Mouse (Mus musculus): Measurements from ENCODE around the gene Gm4141. TPM values are rescaled to one million over a fixed set of nuclear protein-coding genes. Genes with fewer than 3 reads are reported as not detected.
"Not testable (repeated sequence)": the region's sequence is repeated elsewhere in the genome, so short reads cannot be mapped to it uniquely, and the experiment has no call there.

Gm4141 gene
- polyA plus RNA-seq (2012) = not detected in 2 replicates

DNA sequence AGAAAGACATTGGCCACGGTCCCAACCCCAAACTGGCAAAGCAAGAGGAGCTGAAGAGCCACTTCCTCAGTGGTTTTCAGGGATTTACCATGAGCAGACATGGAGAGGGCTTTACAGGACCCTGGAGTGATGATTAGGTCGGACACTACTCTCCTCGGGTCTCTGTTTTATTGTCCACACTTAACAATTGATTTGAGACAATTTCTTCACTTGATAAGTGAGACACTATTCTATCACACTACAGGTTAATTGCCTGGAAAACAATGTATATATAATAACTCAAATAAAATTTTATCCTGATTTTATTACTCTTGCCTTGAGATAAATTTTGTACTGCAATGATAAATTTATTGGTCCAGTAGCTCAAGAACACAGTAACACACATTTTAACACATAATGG, at the start of gene Gm4141:
Gm4141 (minus strand) TSS at position 101 of the 400 bp plus-strand sequence.
- not testable (repeated sequence) for H3K4me1 ChIP-seq (ENCODE audit: control insufficient read depth); H3K9me3 ChIP-seq (ENCODE audit: control insufficient read depth, low read length); H3K27me3 ChIP-seq (ENCODE audit: control insufficient read depth); H3K36me3 ChIP-seq (ENCODE audit: control insufficient read depth); H3K4me3 ChIP-seq (replicated peaks)

- not testable (repeated sequence) for H3K36me3 ChIP-seq (ENCODE audit: control insufficient read depth); H3K27me3 ChIP-seq (ENCODE audit: control insufficient read depth); H3K4me3 ChIP-seq (replicated peaks); H3K4me1 ChIP-seq (ENCODE audit: control insufficient read depth); H3K9me3 ChIP-seq (ENCODE audit: control insufficient read depth, low read length)
Observed at GRCm38 (mm10) chr7:20598921-20599320, 22.9 kb upstream of the Gm4141 start, which contains the start of gene Gm4513. Gm4513 (minus strand) TSS chr7:20599021.

- not testable (repeated sequence) for H3K27me3 ChIP-seq (ENCODE audit: control insufficient read depth); H3K9me3 ChIP-seq (ENCODE audit: control insufficient read depth, low read length); H3K4me1 ChIP-seq (ENCODE audit: control insufficient read depth); H3K36me3 ChIP-seq (ENCODE audit: control insufficient read depth); H3K4me3 ChIP-seq (replicated peaks)
Observed at GRCm38 (mm10) chr7:20545657-20546056, 30.4 kb downstream of the Gm4141 start, which contains the start of gene Gm5726. Gm5726 (minus strand) TSS chr7:20545757.

DNA sequence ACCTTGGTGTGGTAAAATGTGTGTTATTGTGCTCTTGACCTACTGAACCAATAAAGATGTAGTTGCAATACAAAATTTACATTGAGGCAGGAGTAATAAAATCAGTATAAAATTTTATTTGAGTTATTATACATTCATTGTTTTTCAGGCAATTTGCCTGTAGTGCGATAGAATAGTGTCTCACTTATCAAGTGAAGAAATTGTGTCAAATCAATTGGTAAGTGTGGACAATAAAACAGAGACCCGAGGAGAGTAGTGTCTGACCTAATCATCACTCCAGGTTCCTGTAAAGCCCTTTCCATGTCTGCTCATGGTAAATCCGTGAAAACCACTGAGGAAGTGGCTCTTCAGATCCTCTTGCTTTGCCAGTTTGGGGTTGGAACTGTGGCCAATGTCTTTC, 42.5 kb downstream of the Gm4141 start, which contains the start of gene Vmn1r104:
Vmn1r104 (plus strand) TSS at position 301 of the 400 bp plus-strand sequence.
- not testable (repeated sequence) for H3K36me3 ChIP-seq (ENCODE audit: control insufficient read depth); H3K4me3 ChIP-seq (replicated peaks); H3K9me3 ChIP-seq (ENCODE audit: control insufficient read depth, low read length); H3K27me3 ChIP-seq (ENCODE audit: control insufficient read depth); H3K4me1 ChIP-seq (ENCODE audit: control insufficient read depth)

Other genes with a start within 250 kb of the Gm4141 start
- gene Gm4133, start 242.2 kb downstream of the Gm4141 start, polyA plus RNA-seq (2012) = not detected in 2 replicates
- not detected in 2 replicates for gene Gm5728, start 200.8 kb downstream of the Gm4141 start, polyA plus RNA-seq (2012)
- not detected in 2 replicates for gene Vmn1r100, start 158.3 kb downstream of the Gm4141 start, polyA plus RNA-seq (2012)
- not detected in 2 replicates for gene Vmn1r101, start 133.6 kb downstream of the Gm4141 start, polyA plus RNA-seq (2012)
- not detected in 2 replicates for gene Gm10670, start 101.3 kb downstream of the Gm4141 start, polyA plus RNA-seq (2012)
- gene Vmn1r103, start 65.7 kb downstream of the Gm4141 start, polyA plus RNA-seq (2012) = not detected in 2 replicates
- gene Vmn1r104, start 42.4 kb downstream of the Gm4141 start, polyA plus RNA-seq (2012) = not detected in 2 replicates
- not detected in 2 replicates for gene Gm5726, start 30.5 kb downstream of the Gm4141 start, polyA plus RNA-seq (2012)
- gene Gm4513, start 22.8 kb upstream of the Gm4141 start, polyA plus RNA-seq (2012) = not detected in 2 replicates
- not detected in 2 replicates for gene Vmn1r107, start 92.7 kb upstream of the Gm4141 start, polyA plus RNA-seq (2012)
- gene Vmn1r111, start 127.0 kb upstream of the Gm4141 start, polyA plus RNA-seq (2012) = not detected in 2 replicates
- not detected in 2 replicates for gene Gm10668, start 154.4 kb upstream of the Gm4141 start, polyA plus RNA-seq (2012)
- not detected in 2 replicates for gene Vmn1r112, start 194.9 kb upstream of the Gm4141 start, polyA plus RNA-seq (2012)
- gene Vmn1r113, start 211.0 kb upstream of the Gm4141 start, polyA plus RNA-seq (2012) = not detected in 2 replicates
- not detected in 2 replicates for gene Vmn1r114, start 235.9 kb upstream of the Gm4141 start, polyA plus RNA-seq (2012)